Mouse (Mus musculus): ENCODE measurements around the gene Ugt1a1.
"Not testable (repeated sequence)": the region's sequence is repeated elsewhere in the genome, so short reads cannot be mapped to it uniquely, and the experiment has no call there.

Gene Ugt1a1

GRCm38 (mm10) chr1:88211812-88212211, at the start of gene Ugt1a1:
Gene Ugt1a1, plus strand, starts transcription at chr1:88211959.
- peak; percentile 33 for DNase-seq (ENCODE audit: low spot score)

GRCm38 (mm10) chr1:88165711-88166110, 46.0 kb upstream of the Ugt1a1 start, which contains the start of gene Ugt1a5:
Gene Ugt1a5, plus strand, starts transcription at chr1:88166012.
- no peak for DNase-seq (ENCODE audit: low spot score)

GRCm38 (mm10) chr1:88172190-88172589, 39.6 kb upstream of the Ugt1a1 start:
- DNase-seq (ENCODE audit: low spot score) = not testable (repeated sequence)

- no peak for DNase-seq (ENCODE audit: low spot score)
These were observed 32.1 kb upstream of the Ugt1a1 start for GRCm38 (mm10) chr1:88179657-88180056.

DNA sequence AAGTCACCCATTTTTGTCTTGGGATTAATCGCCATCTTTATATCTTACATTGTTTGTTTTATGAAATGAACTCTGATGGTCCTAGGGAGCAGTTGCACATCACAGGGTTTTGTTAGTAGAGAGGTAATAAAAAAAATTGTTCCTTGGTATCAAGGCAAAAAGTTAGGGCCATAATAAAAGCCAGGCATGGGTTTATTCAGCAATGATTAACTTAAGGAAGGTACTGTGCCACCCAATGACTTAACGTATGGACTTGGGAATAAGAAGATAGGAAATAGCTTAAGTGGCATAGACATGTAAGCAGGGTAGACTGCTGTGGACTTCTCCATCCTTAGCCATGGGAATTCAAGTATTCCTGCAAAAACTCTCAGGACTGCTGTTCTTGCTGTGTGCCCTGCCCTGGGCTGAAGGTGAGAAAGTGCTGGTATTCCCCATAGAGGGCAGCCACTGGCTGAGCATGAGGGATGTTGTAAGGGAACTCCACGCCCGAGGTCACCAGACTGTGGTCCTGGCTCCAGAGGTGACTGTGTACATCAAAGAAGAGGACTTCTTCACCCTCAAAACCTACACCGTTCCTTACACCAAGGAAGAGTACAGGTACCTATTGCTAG, 25.3 kb upstream of the Ugt1a1 start:
- DNase-seq (ENCODE audit: low spot score) = no peak

DNA sequence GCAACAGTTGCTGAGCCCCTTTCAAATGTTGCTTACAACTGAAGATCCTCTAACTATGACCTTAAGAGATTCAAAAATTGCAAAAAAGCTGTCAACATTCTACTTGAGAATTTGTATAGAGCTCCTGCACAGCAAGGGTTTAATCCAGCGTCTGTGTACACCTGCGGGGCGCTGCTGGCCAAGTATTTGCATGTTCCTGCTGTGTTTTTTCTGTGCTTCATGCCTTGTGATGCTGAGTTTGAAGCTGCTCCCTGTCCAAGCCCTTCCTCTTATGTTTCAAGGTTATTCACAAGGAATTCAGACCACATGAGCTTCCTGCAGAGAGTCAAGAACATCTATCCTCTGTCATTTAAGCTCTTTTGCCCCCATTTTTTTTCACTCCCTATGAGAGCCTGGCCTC, 19.6 kb upstream of the Ugt1a1 start:
- no peak for DNase-seq (ENCODE audit: low spot score)

DNA sequence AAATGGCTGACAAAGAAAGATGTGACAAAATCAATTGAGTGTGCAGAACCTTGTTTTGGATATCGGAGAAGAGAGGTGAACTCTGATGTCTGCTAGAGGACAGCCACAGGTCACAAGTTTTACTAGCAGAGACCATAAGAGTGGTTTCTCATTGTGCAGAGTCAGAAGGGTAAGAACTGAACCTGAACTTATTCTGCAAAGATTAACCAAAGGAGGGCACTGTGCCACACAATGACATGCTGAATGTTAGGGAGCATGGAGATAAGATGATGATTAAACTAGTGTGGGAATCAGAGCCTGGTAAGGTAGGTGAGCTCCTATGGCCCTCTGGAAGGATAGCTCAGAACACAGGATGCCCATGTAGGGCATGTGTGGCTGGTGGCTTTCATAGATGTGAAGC, 16.1 kb upstream of the Ugt1a1 start:
- no peak for DNase-seq (ENCODE audit: low spot score)

DNA sequence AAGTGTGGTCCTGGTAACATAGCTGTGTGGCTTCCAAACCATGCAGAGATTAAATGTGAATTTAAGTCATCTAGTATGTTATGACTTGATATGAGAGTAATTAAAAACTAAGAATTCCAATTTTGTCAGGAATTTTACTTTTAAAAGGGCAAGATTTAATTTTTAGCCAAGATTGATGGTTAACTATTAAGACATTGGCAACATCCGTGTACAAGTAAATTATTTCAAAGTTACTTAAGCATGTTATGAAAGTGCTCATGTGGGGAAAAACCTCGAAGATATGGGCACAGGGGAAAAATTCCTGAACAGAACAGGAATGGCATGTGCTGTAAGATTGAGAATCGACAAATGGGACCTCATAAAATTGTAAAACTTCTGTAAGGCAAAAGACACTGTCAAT, 14.3 kb upstream of the Ugt1a1 start:
- DNase-seq (ENCODE audit: low spot score) = no peak

DNA sequence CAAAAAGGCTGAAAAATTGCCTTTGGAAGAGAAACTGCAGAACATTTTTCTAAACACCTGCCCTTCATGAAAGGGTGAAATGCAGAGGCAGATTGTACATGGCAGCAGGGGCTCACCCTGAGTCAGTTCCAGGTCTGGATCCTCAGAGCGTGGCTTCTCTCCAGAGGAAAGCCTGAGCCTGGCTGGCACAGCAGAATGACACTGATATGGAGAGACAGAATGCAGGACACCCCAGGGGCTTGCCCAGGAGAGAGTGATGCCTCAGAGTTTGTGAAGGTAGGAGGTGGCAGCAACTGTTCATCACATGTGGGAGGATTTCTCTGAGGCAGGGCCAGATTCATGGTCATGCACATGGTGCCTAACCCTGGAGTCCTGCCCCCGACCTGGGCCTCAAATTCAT, 11.8 kb upstream of the Ugt1a1 start:
- no peak for DNase-seq (ENCODE audit: low spot score)

- no peak for DNase-seq (ENCODE audit: low spot score)
These were observed 11.3 kb upstream of the Ugt1a1 start, which contains the start of gene Ugt1a2 for GRCm38 (mm10) chr1:88200456-88200855. Gene Ugt1a2, plus strand, starts transcription at chr1:88200601.

- no peak for DNase-seq (ENCODE audit: low spot score)
These were observed 6.4 kb upstream of the Ugt1a1 start, which contains the start of gene Dnajb3 for GRCm38 (mm10) chr1:88205294-88205922. Gene Dnajb3, minus strand, starts transcription at chr1:88205782.

DNA sequence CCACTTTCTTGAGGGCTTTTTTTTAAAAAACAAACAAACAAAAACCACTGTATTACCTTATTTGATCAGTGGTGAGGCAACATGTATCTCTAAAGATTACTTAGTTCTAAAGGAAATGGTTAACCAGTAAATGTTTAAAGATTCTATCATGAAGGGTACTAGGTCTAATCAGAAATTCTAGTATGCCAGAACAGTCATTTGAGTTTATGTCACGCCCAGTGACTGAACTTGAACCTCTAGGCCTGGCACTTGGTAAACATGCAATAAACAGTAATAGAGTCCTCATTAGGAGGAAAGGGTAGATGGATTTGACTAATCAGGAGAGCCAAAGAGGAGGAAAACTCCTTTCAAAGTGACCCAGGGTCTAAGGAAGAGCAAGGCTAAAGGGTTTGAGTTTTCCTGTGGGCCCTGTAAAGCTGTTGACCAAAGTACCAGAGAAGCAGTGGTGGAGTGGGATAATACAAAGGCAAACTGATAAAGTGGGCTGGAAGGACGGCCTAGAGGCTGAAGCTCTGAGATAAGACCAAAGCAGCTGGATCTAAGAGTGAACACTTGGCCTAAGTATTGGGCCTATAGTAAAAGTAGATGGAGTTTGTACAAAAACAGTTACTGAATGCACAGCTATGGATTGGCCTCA, 4.8 kb upstream of the Ugt1a1 start:
- DNase-seq (ENCODE audit: low spot score) = no peak

GRCm38 (mm10) chr1:88212341-88213045, 734 bp downstream of the Ugt1a1 start:
- peak; percentile 11 for DNase-seq (ENCODE audit: low spot score)

GRCm38 (mm10) chr1:88213061-88213460, 1.3 kb downstream of the Ugt1a1 start:
- peak; percentile 19 for DNase-seq (ENCODE audit: low spot score)

DNA sequence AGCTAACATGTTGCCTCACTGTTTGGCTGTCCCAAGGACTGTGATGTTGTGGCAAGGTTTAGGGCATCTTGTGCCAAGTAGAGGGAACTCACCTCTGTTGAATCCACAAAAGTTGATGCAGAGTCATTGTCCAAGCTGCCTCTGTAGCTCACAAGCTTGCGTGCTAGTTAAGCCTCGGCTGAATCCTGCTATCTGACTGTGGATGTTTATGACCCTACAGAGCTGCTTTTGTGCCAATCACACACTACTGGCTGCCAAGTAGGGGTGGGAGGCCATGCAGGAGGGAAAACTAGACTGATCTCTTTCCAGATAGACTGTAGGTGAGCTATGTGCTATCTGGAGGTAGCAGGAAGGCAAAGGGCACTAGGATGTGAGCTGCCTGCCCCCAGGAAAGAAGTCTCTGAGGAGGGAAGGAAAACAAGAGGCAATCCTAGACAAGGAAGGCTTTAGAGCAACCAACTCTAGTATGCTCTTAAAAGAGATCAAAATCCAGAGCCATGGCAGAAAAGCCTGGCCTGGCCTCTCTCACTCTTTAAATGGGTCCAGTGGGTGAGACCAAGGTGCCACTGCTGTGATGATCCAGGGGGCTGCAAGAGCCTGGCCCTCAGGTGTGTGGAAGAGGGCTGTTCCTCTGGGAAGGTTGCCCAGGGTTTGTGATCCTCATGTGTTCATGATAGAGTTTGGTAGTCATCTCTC, 2.2 kb downstream of the Ugt1a1 start:
- DNase-seq (ENCODE audit: low spot score) = peak; percentile 51

DNA sequence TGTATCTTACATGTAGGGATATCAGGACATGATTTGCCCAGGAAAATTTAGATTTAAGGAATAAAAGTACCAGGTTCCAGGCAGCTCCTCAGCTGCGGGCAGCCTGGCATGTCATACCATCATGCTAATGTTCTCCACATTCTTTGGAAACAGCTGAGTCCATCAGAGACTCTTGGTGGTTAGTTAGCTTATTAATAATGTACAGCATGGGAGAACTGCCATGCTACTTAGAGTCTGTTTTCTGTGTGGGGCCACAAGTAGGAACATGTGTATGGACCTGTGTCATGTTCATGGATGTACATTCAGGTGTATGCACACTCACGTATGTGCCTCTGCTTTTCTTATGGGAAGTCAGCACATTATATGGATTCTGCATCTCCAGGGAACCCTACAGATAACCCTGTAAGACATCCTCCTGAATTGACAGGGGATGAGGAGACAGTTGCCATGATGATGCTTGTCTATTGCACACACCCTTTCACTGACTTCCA, 2.7 kb downstream of the Ugt1a1 start:
- peak; percentile 9 for DNase-seq (ENCODE audit: low spot score)

DNA sequence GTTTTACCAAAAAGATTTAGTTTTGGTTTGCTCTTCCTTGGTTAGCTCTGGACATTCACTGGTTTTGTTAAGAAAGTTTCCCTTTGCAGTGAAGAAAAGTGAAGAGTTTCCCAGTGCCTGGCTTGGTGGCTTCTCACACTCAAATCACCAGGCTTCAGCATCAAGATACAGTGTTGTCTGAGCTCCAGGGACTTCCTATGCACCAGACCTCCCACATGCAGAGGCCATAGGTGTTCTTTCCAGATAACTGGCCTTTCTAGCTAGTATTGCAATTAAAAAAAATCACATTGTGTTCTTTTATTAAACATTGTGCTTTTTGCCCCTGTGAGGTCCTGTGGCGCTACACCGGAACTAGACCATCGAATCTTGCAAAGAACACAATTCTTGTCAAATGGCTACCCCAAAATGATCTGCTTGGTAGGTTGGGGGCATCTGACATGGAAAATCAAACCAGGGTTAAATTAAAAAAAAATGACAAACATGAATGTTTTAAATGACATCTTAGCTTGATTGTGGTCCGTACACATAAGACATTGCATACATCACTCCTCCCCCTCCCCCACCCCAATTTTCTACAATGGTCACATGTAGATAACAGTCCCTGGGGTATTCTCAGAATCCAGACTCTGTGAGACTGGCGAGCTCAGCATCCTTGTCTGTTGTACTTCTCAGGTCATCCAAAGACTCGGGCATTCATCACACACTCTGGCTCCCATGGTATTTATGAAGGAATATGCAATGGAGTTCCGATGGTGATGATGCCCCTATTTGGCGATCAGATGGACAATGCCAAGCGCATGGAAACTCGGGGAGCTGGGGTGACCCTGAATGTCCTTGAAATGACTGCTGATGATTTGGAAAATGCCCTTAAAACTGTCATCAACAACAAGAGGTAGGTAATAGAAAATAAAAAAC, 4.0 kb downstream of the Ugt1a1 start:
- DNase-seq (ENCODE audit: low spot score) = no peak

GRCm38 (mm10) chr1:88216551-88216950, 4.8 kb downstream of the Ugt1a1 start:
- no peak for DNase-seq (ENCODE audit: low spot score)

DNA sequence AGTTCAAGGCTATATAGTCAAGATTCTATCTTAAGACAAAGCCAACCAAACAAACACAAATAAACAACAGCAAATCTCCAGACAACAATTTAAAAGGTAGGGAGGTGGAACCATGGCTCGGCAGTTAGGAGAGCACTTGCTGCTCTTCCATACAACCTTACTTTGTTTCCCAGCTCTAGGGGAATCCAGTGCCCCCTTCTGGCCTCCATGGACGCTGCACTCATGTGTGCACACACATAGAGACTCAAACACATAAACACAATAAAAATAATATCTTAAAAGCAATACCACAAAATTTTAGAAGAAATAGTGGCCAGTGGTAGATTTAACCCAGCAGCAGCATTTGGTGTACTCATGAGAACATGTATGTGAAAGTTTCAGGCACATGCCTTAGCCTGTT, 5.4 kb downstream of the Ugt1a1 start:
- no peak for DNase-seq (ENCODE audit: low spot score)

- no peak for DNase-seq (ENCODE audit: low spot score)
These were observed 5.8 kb downstream of the Ugt1a1 start for GRCm38 (mm10) chr1:88217576-88217975.

DNA sequence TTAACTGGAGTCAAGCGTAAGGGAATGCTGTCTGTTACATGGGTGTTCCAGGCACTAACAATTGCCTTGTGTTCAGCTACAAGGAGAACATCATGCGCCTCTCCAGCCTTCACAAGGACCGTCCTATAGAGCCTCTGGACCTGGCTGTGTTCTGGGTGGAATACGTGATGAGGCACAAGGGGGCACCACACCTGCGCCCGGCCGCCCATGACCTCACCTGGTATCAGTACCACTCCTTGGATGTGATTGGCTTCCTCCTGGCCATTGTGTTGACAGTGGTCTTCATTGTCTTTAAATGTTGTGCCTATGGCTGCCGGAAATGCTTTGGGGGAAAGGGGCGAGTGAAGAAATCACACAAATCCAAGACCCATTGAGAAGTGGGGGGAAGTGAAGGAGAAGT, 6.3 kb downstream of the Ugt1a1 start:
- DNase-seq (ENCODE audit: low spot score) = no peak
